Mouse (Mus musculus): ENCODE measurements around the gene Bpifb1. TPM values are rescaled to one million over a fixed set of nuclear protein-coding genes. Genes with fewer than 3 reads are reported as not detected.
"Not testable (repeated sequence)": the region's sequence is repeated elsewhere in the genome, so short reads cannot be mapped to it uniquely, and the experiment has no call there.

Bpifb1 gene
- polyA plus RNA-seq, 1 experiment from 2014 or later: 0.14 TPM

DNA sequence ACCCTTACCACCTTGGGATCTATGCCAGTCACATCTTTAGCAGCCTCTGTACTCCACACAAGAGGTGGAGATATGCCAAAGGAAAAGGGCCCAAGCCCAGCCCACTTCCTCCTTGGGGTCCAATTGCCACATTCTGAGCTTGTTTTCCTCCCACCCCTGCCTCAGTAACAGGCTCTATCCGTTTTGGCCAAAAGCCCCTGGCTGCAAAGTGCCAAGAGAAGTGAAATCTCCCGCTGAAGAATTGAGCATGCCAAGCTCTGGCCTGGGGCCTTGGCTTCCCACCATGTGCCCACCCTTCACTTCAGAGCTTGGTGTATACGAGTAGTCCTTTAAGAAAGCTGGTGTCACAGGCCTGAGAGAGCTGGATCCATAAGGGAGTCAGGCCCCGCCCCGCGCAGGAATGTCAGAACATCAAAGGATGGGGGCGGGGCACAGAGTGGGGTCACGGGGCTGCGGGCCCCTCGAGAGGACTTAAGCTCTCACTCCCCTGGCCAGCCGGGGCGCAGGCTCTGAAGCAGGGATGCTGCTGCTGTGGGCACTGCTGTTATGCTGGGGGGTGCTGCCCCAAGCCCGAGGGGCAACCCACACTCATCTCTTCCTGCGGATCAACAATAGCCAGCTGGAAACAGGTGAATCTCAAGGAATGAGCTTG, 32.8 kb downstream of the Bpifb1 start, which contains the start of gene Bpifb5:
Gene Bpifb5 (plus strand): TSS at position 478 of the 652 bp plus-strand sequence.
- peak; percentile 87 for DNase-seq (ENCODE audit: low spot score)
- Histone ChIP-seq H3K36me3 (ENCODE audit: control insufficient read depth, insufficient read depth, low read length) (no peaks in the 10 kb centered on the region), H3K4me2 (ENCODE audit: low read depth, low read length) (peak within 1 kb of the TSS; percentile 38), H3K27me3 (replicated peaks; ENCODE audit: control insufficient read depth, insufficient read depth, low read length) (no peaks in the 10 kb centered on the region), H3K4me1 (ENCODE audit: control insufficient read depth, insufficient read depth, low read length) (peaks cover 12% of the 10 kb centered on the region), H3K27ac (replicated peaks; ENCODE audit: low read depth, low read length) (no peak within 1 kb of the TSS), H3K9ac (ENCODE audit: low read depth, low read length) (no peak within 1 kb of the TSS), H3K9me3 (ENCODE audit: control insufficient read depth, low read length) (no peaks in the 10 kb centered on the region), H3K4me3 (ENCODE audit: low read depth, low read length) (no peak within 1 kb of the TSS)
- ATAC-seq (ENCODE audit: low read depth): peak; percentile 89
- 6% methylated on average over 14 of the region's 14 CpGs for WGBS

GRCm38 (mm10) chr2:154223917-154224273, 33.3 kb downstream of the Bpifb1 start:
- no peaks in the 10 kb centered on the region for H3K27me3 ChIP-seq (replicated peaks; ENCODE audit: control insufficient read depth, insufficient read depth, low read length)
- ATAC-seq (ENCODE audit: low read depth) (no peak), DNase-seq (ENCODE audit: low spot score) (no peak)
- H3K9me3 ChIP-seq (ENCODE audit: control insufficient read depth, low read length): no peaks in the 10 kb centered on the region
- H3K4me1 ChIP-seq (ENCODE audit: control insufficient read depth, insufficient read depth, low read length): peaks cover 12% of the 10 kb centered on the region
- H3K27ac ChIP-seq (replicated peaks; ENCODE audit: low read depth, low read length): no peak overlapping the region
- 4% methylated on average over 2 of the region's 2 CpGs for WGBS
- no peaks in the 10 kb centered on the region for H3K36me3 ChIP-seq (ENCODE audit: control insufficient read depth, insufficient read depth, low read length)
- no peak overlapping the region for H3K9ac ChIP-seq (ENCODE audit: low read depth, low read length)
- no peak overlapping the region for H3K4me3 ChIP-seq (ENCODE audit: low read depth, low read length)
- H3K4me2 ChIP-seq (ENCODE audit: low read depth, low read length): peak overlapping the region; percentile 38

- ATAC-seq (ENCODE audit: low read depth): no peak
- Histone ChIP-seq H3K9ac (ENCODE audit: low read depth, low read length) (no peak overlapping the region), H3K4me1 (ENCODE audit: control insufficient read depth, insufficient read depth, low read length) (peaks cover 12% of the 10 kb centered on the region), H3K9me3 (ENCODE audit: control insufficient read depth, low read length) (no peaks in the 10 kb centered on the region), H3K27ac (replicated peaks; ENCODE audit: low read depth, low read length) (no peak overlapping the region), H3K4me2 (ENCODE audit: low read depth, low read length) (no peak overlapping the region), H3K27me3 (replicated peaks; ENCODE audit: control insufficient read depth, insufficient read depth, low read length) (no peaks in the 10 kb centered on the region), H3K36me3 (ENCODE audit: control insufficient read depth, insufficient read depth, low read length) (no peaks in the 10 kb centered on the region), H3K4me3 (ENCODE audit: low read depth, low read length) (no peak overlapping the region)
- peak; percentile 39 for DNase-seq (ENCODE audit: low spot score)
- 54% methylated on average over 4 of the region's 4 CpGs for WGBS
These were observed 36.4 kb downstream of the Bpifb1 start for GRCm38 (mm10) chr2:154226991-154227390.

DNA sequence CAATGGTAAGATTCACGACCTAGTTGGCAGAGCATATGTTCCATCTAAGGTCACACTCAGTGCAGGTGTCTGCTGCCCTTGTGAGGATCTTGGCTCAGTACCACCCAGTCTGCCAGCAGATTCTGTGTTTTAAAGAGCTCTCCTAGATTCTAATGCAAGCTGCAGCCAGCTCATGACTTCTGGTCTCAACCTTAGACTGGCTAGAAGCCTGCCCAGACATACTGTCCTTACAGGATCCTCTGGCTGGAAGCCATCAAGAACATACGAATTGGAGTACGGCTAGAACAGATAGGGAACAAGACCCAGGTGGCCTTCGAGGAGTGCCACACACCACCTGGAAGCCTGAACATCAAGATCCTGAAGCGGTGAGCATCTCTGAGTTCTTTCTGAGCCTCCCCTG, 37.2 kb downstream of the Bpifb1 start:
- peaks cover 11% of the 10 kb centered on the region for H3K4me1 ChIP-seq (ENCODE audit: control insufficient read depth, insufficient read depth, low read length)
- H3K36me3 ChIP-seq (ENCODE audit: control insufficient read depth, insufficient read depth, low read length): no peaks in the 10 kb centered on the region
- no peaks in the 10 kb centered on the region for H3K27me3 ChIP-seq (replicated peaks; ENCODE audit: control insufficient read depth, insufficient read depth, low read length)
- no peak overlapping the region for H3K4me3 ChIP-seq (ENCODE audit: low read depth, low read length)
- H3K9me3 ChIP-seq (ENCODE audit: control insufficient read depth, low read length): no peaks in the 10 kb centered on the region
- no peak overlapping the region for H3K4me2 ChIP-seq (ENCODE audit: low read depth, low read length)
- H3K9ac ChIP-seq (ENCODE audit: low read depth, low read length): no peak overlapping the region
- WGBS: 82% methylated on average over 5 of the region's 5 CpGs
- no peak overlapping the region for H3K27ac ChIP-seq (replicated peaks; ENCODE audit: low read depth, low read length)
- ATAC-seq (ENCODE audit: low read depth) (no peak), DNase-seq (ENCODE audit: low spot score) (no peak)

- ATAC-seq (ENCODE audit: low read depth) (no peak), DNase-seq (ENCODE audit: low spot score) (no peak)
- Histone ChIP-seq H3K27ac (replicated peaks; ENCODE audit: low read depth, low read length) (no peak overlapping the region), H3K36me3 (ENCODE audit: control insufficient read depth, insufficient read depth, low read length) (no peaks in the 10 kb centered on the region), H3K4me3 (ENCODE audit: low read depth, low read length) (no peak overlapping the region), H3K27me3 (replicated peaks; ENCODE audit: control insufficient read depth, insufficient read depth, low read length) (no peaks in the 10 kb centered on the region), H3K9me3 (ENCODE audit: control insufficient read depth, low read length) (no peaks in the 10 kb centered on the region), H3K9ac (ENCODE audit: low read depth, low read length) (no peak overlapping the region), H3K4me2 (ENCODE audit: low read depth, low read length) (no peak overlapping the region), H3K4me1 (ENCODE audit: control insufficient read depth, insufficient read depth, low read length) (no peaks in the 10 kb centered on the region)
- 88% methylated on average over 6 of the region's 6 CpGs for WGBS
These were observed 42.8 kb downstream of the Bpifb1 start for GRCm38 (mm10) chr2:154233426-154233825.

GRCm38 (mm10) chr2:154240771-154241170, 50.2 kb downstream of the Bpifb1 start:
- DNase-seq (ENCODE audit: low spot score) (no peak), ATAC-seq (ENCODE audit: low read depth) (no peak)
- Histone ChIP-seq H3K27ac (replicated peaks; ENCODE audit: low read depth, low read length) (no peak overlapping the region), H3K9me3 (ENCODE audit: control insufficient read depth, low read length) (no peaks in the 10 kb centered on the region), H3K9ac (ENCODE audit: low read depth, low read length) (no peak overlapping the region), H3K27me3 (replicated peaks; ENCODE audit: control insufficient read depth, insufficient read depth, low read length) (no peaks in the 10 kb centered on the region), H3K36me3 (ENCODE audit: control insufficient read depth, insufficient read depth, low read length) (no peaks in the 10 kb centered on the region), H3K4me3 (ENCODE audit: low read depth, low read length) (no peak overlapping the region), H3K4me2 (ENCODE audit: low read depth, low read length) (no peak overlapping the region), H3K4me1 (ENCODE audit: control insufficient read depth, insufficient read depth, low read length) (no peaks in the 10 kb centered on the region)
- WGBS: 84% methylated on average over 6 of the region's 6 CpGs

DNA sequence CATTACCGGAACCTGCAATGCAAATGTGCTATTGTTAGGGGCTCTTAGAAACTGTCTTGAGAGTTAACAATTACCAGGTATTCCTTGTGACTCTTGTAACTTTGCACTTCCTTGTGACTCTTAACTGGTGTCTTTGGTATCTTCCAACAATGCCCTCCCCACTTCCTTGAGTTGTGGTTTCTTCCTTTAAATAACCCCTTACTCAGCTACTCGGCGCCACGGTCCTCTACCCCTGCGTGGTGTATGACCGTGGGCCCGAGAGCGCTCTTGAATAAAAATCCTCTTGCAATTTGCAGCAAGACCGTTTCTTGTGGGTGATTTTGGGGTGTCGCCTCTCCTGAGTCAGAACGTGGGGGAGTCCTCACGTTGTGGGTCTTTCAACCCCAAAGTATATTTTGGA, 52.1 kb downstream of the Bpifb1 start:
- H3K27me3 ChIP-seq (replicated peaks; ENCODE audit: control insufficient read depth, insufficient read depth, low read length); ATAC-seq (ENCODE audit: low read depth); H3K4me3 ChIP-seq (ENCODE audit: low read depth, low read length); H3K4me2 ChIP-seq (ENCODE audit: low read depth, low read length); H3K36me3 ChIP-seq (ENCODE audit: control insufficient read depth, insufficient read depth, low read length); DNase-seq (ENCODE audit: low spot score); H3K9ac ChIP-seq (ENCODE audit: low read depth, low read length); H3K27ac ChIP-seq (replicated peaks; ENCODE audit: low read depth, low read length); H3K4me1 ChIP-seq (ENCODE audit: control insufficient read depth, insufficient read depth, low read length); H3K9me3 ChIP-seq (ENCODE audit: control insufficient read depth, low read length): not testable (repeated sequence)
- 91% methylated on average over 10 of the region's 12 CpGs for WGBS

- no peak overlapping the region for H3K9ac ChIP-seq (ENCODE audit: low read depth, low read length)
- H3K4me2 ChIP-seq (ENCODE audit: low read depth, low read length): no peak overlapping the region
- ATAC-seq (ENCODE audit: low read depth): no peak
- WGBS: 86% methylated on average over 10 of the region's 10 CpGs
- H3K4me3 ChIP-seq (ENCODE audit: low read depth, low read length): no peak overlapping the region
- H3K9me3 ChIP-seq (ENCODE audit: control insufficient read depth, low read length): no peaks in the 10 kb centered on the region
- no peak for DNase-seq (ENCODE audit: low spot score)
- H3K27ac ChIP-seq (replicated peaks; ENCODE audit: low read depth, low read length): no peak overlapping the region
- H3K36me3 ChIP-seq (ENCODE audit: control insufficient read depth, insufficient read depth, low read length): no peaks in the 10 kb centered on the region
- H3K4me1 ChIP-seq (ENCODE audit: control insufficient read depth, insufficient read depth, low read length): no peaks in the 10 kb centered on the region
- H3K27me3 ChIP-seq (replicated peaks; ENCODE audit: control insufficient read depth, insufficient read depth, low read length): no peaks in the 10 kb centered on the region
These were observed 52.9 kb downstream of the Bpifb1 start for GRCm38 (mm10) chr2:154243356-154244036.

GRCm38 (mm10) chr2:154245322-154245721, 54.7 kb downstream of the Bpifb1 start:
- H3K9ac ChIP-seq (ENCODE audit: low read depth, low read length): no peak overlapping the region
- H3K9me3 ChIP-seq (ENCODE audit: control insufficient read depth, low read length): no peaks in the 10 kb centered on the region
- no peaks in the 10 kb centered on the region for H3K36me3 ChIP-seq (ENCODE audit: control insufficient read depth, insufficient read depth, low read length)
- no peak overlapping the region for H3K4me3 ChIP-seq (ENCODE audit: low read depth, low read length)
- WGBS: 92% methylated on average over 5 of the region's 5 CpGs
- no peaks in the 10 kb centered on the region for H3K27me3 ChIP-seq (replicated peaks; ENCODE audit: control insufficient read depth, insufficient read depth, low read length)
- H3K4me2 ChIP-seq (ENCODE audit: low read depth, low read length): no peak overlapping the region
- ATAC-seq (ENCODE audit: low read depth) (no peak), DNase-seq (ENCODE audit: low spot score) (no peak)
- H3K4me1 ChIP-seq (ENCODE audit: control insufficient read depth, insufficient read depth, low read length): no peaks in the 10 kb centered on the region
- H3K27ac ChIP-seq (replicated peaks; ENCODE audit: low read depth, low read length): no peak overlapping the region
